Mouse (Mus musculus) spleen, adult 2 months (tissue): ENCODE data around the gene Ppard. TPM values are rescaled to one million over a fixed set of nuclear protein-coding genes. Genes with fewer than 3 reads are reported as not detected.

Source experiments
- DNase-seq, 2 experiments: peaks; one replicate each; pipeline versions ENCODE4 v3.0.0 to v3.0.0-alpha.2; 2012 to 2021; ENCODE audit warnings: low spot score in 2 of 2, low read depth in 1 of 2
- H3K27ac ChIP-seq: fragments of 200-500 bp; 2 replicates; pipeline ENCODE4 v1.5.1; 2012; ENCODE audit warnings: low read length, inconsistent platforms; ENCODE audit not compliant: insufficient read depth
- H3K27me3 ChIP-seq: fragments of 200-500 bp; 2 replicates; pipeline ENCODE4 v1.6.1; 2012; ENCODE audit warnings: mild to moderate bottlenecking, moderate library complexity, low read length, inconsistent platforms; ENCODE audit not compliant: control insufficient read depth, insufficient read depth
- H3K36me3 ChIP-seq: fragments of 200-500 bp; 2 replicates; pipeline ENCODE4 v1.6.1; 2012; ENCODE audit warnings: mild to moderate bottlenecking, low read length, inconsistent platforms; ENCODE audit not compliant: control insufficient read depth, insufficient read depth
- H3K4me1 ChIP-seq: fragments of 200-500 bp; 2 replicates; pipeline ENCODE4 v1.6.1; 2011; ENCODE audit warnings: inconsistent platforms; ENCODE audit not compliant: control insufficient read depth, insufficient read depth, insufficient read length
- H3K4me3 ChIP-seq: fragments of 200-500 bp; 2 replicates; pipeline ENCODE4 v1.5.1; 2011; ENCODE audit warnings: mild to moderate bottlenecking, inconsistent platforms; ENCODE audit not compliant: insufficient read depth, insufficient read length; ENCODE audit errors: extremely low read depth
- CTCF ChIP-seq: fragments of 200-500 bp; IDR thresholded peaks from 2 replicates; pipeline ENCODE4 v1.5.1; 2011; ENCODE audit warnings: mild to moderate bottlenecking, inconsistent platforms; ENCODE audit not compliant: insufficient read depth, insufficient read length, insufficient replicate concordance; ENCODE audit errors: extremely low read depth
- POLR2A ChIP-seq: fragments of 200-500 bp; IDR thresholded peaks from 2 replicates; pipeline ENCODE4 v1.6.1; 2011; ENCODE audit warnings: low read depth, low read length, inconsistent platforms
- whole genome bisulfite sequencing: fragments of 180-500 bp; shearing (Covaris S2); methylation state at CpG from one replicate; pipeline ENCODE4 v1.1.7; 2018; 5-methylcytosine and 5-hydroxymethylcytosine counted together
- polyA plus RNA-seq: library from polyadenylated mRNA; depleted of rRNA; stranded (reverse); fragments of >200 nt; gene quantifications from 2 replicates; pipeline ENCODE4 v1.2.3, GENCODE M21; 2012

The Ppard gene
- polyA plus RNA-seq, 1 experiment, result 23.2 TPM

DNA sequence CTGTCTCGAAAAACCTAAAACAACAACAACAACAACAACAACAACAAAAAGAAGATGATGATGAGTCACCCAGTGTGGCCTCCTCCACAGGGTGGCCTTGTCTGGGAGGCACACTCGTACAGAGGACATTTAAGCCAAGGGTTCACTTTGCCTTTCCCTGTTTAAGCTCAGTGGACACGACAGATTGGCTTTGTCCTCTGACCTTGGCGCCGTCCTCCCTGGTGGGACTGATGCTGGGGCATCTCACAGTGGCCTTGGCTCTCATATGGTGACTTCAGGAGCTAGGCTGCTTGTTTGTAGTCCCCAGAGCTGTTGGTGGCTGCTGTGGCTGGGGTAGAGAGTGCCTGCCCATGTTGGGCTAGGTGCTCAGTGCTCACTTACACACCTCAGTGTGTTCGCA lies 11.7 kb downstream of the Ppard start:
- Histone ChIP-seq H3K36me3 (peaks cover 3% of the 10 kb centered on the region), H3K27ac (no peak overlapping the region)

DNA sequence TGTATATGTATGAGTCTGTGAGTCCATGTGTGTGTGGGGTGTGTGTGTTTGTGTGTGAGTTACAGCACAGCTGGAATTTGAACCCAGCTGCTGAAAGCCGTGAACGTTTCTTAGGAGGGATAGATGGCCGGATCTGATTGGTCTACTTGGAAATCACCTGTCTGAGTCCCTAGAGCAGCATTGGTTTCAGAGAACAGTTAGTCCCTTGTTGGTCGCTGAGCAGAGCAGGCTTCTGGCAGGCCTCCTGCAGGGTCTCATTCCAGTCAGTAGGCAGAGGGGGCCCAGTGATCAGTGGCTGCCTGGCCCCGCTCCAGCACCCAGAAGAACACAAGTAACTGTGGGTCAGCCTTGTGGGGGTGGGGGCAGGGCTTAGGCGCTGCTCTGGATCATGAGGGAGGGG lies 12.2 kb downstream of the Ppard start:
- H3K4me3 ChIP-seq, result no peak overlapping the region
- WGBS, result 90% methylated on average over 6 of the region's 6 CpGs
- peaks cover 20% of the 10 kb centered on the region; the same call in 1 of the 2 replicates for H3K4me1 ChIP-seq
- H3K36me3 ChIP-seq, result peaks cover 3% of the 10 kb centered on the region
- H3K27ac ChIP-seq, result no peak overlapping the region
- DNase-seq, result no peak
- TF ChIP-seq CTCF (no peak), POLR2A (no peak)
- H3K27me3 ChIP-seq, result no peaks in the 10 kb centered on the region

More for the DNA sequence above, 11.7 kb downstream of the Ppard start:
- no peaks in the 10 kb centered on the region for H3K27me3 ChIP-seq
- TF ChIP-seq CTCF (no peak), POLR2A (no peak)
- H3K4me1 ChIP-seq, result peaks cover 20% of the 10 kb centered on the region; the same call in 1 of the 2 replicates
- 91% methylated on average over 6 of the region's 6 CpGs for WGBS
- no peak overlapping the region for H3K4me3 ChIP-seq
- no peak for DNase-seq

DNA sequence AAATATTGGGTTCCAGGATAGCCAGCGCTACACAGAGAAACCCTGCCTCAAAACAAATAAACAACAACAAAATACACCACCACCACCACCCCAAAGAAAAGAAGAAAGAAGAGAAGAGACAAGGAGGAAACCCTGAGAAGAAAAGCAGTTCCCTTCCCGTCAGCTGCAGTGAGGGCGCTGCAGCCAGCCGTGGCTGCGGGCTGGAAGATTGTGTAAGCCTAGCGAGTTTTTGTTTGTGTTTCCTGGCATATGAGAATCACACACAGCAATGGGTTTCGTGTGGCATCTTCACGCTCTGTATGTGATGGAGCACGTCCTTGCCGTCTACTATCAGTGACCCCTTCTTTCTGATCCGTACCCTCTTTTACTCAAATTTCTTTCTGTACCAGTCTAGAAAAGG lies 14.1 kb downstream of the Ppard start:
- no peak for TF ChIP-seq POLR2A
- no peak for TF ChIP-seq CTCF
- Histone ChIP-seq H3K4me1 (peaks cover 20% of the 10 kb centered on the region; the same call in 1 of the 2 replicates), H3K36me3 (peaks cover 5% of the 10 kb centered on the region), H3K4me3 (no peak overlapping the region), H3K27me3 (no peaks in the 10 kb centered on the region), H3K27ac (no peak overlapping the region)
- DNase-seq, result no peak
- whole genome bisulfite sequencing, result 36% methylated on average over 11 of the region's 11 CpGs

DNA sequence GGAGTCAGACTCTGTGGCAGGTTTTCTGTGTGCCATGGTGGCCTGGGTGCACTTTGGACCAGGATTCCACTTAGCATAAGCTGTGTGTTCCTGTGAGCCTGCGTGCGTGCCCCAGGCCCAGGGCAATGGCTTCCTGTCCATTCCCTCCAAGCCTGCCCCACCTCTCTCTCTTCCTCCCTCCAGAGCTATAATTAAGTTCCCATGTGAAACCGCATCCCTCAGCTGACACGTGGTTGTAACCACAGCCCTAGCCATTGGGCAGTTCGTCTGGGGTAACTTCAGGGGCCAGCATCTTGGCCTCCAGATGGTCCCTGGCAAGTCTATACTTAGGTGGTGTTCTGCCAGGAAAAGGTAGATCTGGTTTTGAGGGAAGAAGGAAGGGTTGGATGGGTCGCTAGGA lies 15.1 kb downstream of the Ppard start:
- Histone ChIP-seq H3K27me3 (no peaks in the 10 kb centered on the region), H3K36me3 (peaks cover 5% of the 10 kb centered on the region), H3K27ac (no peak overlapping the region; the same call in 1 of the 2 replicates), H3K4me1 (peaks cover 20% of the 10 kb centered on the region; the same call in 1 of the 2 replicates), H3K4me3 (no peak overlapping the region)
- WGBS, result 7% methylated on average over 6 of the region's 6 CpGs
- peak in 1 of 2 experiments; percentile 30 for DNase-seq
- TF ChIP-seq CTCF, result no peak
- TF ChIP-seq POLR2A, result no peak

DNA sequence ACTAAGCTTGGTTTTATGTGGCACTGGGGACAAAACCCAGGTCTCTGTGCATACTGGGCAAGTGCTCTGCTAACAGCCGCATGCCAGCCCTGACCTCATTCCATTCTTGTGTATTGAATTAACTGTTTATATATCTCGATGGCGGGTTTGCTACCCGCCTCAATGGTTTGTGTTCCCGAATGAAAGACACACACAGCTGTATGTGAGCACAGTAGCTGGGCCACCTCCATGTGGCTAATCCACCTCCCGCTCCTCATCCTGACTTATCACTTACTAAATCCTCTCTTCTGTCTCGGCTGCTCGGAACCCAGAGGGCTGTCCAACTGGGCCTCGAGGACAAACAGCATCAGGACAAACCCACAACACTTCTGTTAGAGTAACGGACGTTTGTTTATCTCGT lies 16.6 kb downstream of the Ppard start:
- WGBS, result 82% methylated on average over 12 of the region's 12 CpGs
- H3K4me1 ChIP-seq, result peaks cover 20% of the 10 kb centered on the region; the same call in 1 of the 2 replicates
- peaks cover 5% of the 10 kb centered on the region for H3K36me3 ChIP-seq
- H3K27me3 ChIP-seq, result no peaks in the 10 kb centered on the region
- TF ChIP-seq CTCF (no peak), POLR2A (no peak)
- no peak for DNase-seq
- H3K27ac ChIP-seq, result no peak overlapping the region
- no peak overlapping the region for H3K4me3 ChIP-seq

DNA sequence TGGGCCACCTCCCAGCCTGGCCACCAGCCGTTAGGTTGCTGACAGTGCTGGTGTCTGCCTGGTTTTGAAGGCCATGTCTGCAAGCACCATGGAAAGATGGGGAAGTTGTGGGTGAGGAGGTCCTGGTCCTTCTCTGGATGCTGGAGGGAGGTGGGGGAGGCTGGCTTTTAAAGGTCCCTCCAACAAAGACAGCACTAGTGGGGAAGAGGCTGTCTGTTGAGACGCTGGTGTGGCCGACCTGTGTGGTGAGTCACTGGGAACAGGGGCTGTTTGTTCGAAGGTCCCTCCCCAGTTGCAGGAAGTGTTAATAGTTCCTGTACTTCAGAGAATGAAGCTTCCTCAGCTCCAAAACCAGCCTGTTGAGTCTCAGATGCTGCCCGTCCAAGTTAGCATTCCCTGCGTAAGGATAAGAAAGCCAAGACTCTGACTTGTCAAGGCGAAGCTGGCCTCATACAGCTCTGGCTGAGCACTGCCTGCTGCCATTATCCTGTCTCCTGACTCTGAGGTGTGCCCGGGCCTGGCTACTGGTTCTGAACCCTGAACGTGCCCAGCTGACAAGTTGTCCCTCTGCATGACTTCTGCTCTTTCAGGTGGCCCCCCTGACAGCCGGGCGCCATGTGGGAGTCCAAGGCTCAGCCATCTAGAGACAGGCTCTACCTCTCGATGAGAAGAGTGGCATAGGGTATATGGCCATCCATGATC lies 19.2 kb downstream of the Ppard start:
- Histone ChIP-seq H3K27ac (no peak overlapping the region), H3K4me3 (no peak overlapping the region), H3K4me1 (peaks cover 21% of the 10 kb centered on the region; the same call in 1 of the 2 replicates), H3K36me3 (peaks cover 3% of the 10 kb centered on the region), H3K27me3 (no peaks in the 10 kb centered on the region)
- TF ChIP-seq CTCF (no peak), POLR2A (no peak)
- 66% methylated on average over 12 of the region's 12 CpGs for WGBS
- no peak for DNase-seq

DNA sequence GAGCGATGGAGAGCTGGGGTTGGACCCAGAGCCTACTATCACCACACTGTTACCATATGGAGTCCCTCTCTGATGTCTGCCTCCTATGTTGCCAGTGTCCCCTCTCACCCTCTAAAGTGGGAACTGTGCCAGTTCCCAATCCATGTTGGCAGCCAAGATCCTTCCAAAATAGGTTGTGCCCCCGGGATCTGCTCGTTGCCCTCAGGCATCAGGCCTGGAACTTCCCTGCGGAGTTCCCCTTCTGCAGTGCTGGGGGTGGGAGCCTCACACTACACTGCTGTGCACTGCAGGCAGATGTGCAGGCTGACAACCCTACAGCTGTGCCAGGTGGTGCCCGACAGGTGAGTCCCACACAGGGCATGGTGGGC lies 19.8 kb downstream of the Ppard start:
- TF ChIP-seq POLR2A, result no peak
- TF ChIP-seq CTCF, result no peak
- WGBS, result 81% methylated on average over 5 of the region's 5 CpGs
- no peak for DNase-seq
- H3K4me3 ChIP-seq, result no peak overlapping the region
- H3K36me3 ChIP-seq, result peaks cover 3% of the 10 kb centered on the region
- no peaks in the 10 kb centered on the region for H3K27me3 ChIP-seq
- H3K27ac ChIP-seq, result no peak overlapping the region
- peaks cover 21% of the 10 kb centered on the region; the same call in 1 of the 2 replicates for H3K4me1 ChIP-seq
